Mouse (Mus musculus) heart, embryonic 13.5 days (tissue): ENCODE data around the gene Afap1. TPM values are rescaled to one million over a fixed set of nuclear protein-coding genes. Genes with fewer than 3 reads are reported as not detected.
A peak's percentile ranks its signal among the peaks of the same experiment; 100 is the strongest.

Experiments
- ATAC-seq: fragments of 200-750 bp; cut with Nextera tagmentation; 2 replicates; pipeline ENCODE4 v1.8.0; 2017; ENCODE audit warnings: moderate TSS enrichment; ENCODE audit not compliant: insufficient number of reproducible peaks, low FRiP score, low TSS enrichment; ENCODE audit errors: extremely low read depth
- H3K27ac ChIP-seq: fragments of 300-500 bp; sonication (generic); replicated peaks from 2 replicates; pipeline ENCODE4 v1.5.1; 2015; ENCODE audit warnings: moderate library complexity, mild to moderate bottlenecking, inconsistent platforms
- H3K27me3 ChIP-seq: fragments of 300-500 bp; sonication (generic); replicated peaks from 2 replicates; pipeline ENCODE4 v1.6.1; 2015; ENCODE audit warnings: mild to moderate bottlenecking, inconsistent platforms
- H3K36me3 ChIP-seq: fragments of 300-500 bp; sonication (generic); 2 replicates; pipeline ENCODE4 v1.6.1; 2015; ENCODE audit warnings: mild to moderate bottlenecking, inconsistent platforms
- H3K4me1 ChIP-seq: fragments of 300-500 bp; sonication (generic); 2 replicates; pipeline ENCODE4 v1.6.1; 2015; ENCODE audit warnings: inconsistent platforms
- H3K4me2 ChIP-seq: fragments of 300-500 bp; sonication (generic); 2 replicates; pipeline ENCODE4 v1.6.1; 2015; ENCODE audit warnings: inconsistent platforms, mild to moderate bottlenecking, moderate library complexity
- H3K4me3 ChIP-seq: fragments of 300-500 bp; sonication (generic); 2 replicates; pipeline ENCODE4 v1.5.1; 2015; ENCODE audit warnings: moderate library complexity, mild to moderate bottlenecking, inconsistent platforms
- H3K9ac ChIP-seq: fragments of 300-500 bp; sonication (generic); 2 replicates; pipeline ENCODE4 v1.6.1; 2015; ENCODE audit warnings: inconsistent platforms, mild to moderate bottlenecking, moderate library complexity
- H3K9me3 ChIP-seq: fragments of 300-500 bp; sonication (generic); 2 replicates; pipeline ENCODE4 v1.6.1; 2016; ENCODE audit warnings: inconsistent platforms
- WGBS: fragments of 180-500 bp; shearing (Covaris S2); methylation state at CpG from one replicate; pipeline ENCODE4 v1.1.7; 2015; ENCODE audit warnings: mixed read lengths; 5-methylcytosine and 5-hydroxymethylcytosine counted together
- polyA plus RNA-seq: library from polyadenylated mRNA; unstranded; fragments of >200 nt; fragmentation: Nextera tagmentation; extraction: Ambion mirVana; gene quantifications from 2 replicates; pipeline ENCODE4 v1.2.1, GENCODE M21; 2015

The Afap1 gene
- polyA plus RNA-seq, 1 experiment from 2014 or later = 26.9 TPM

GRCm38 (mm10) chr5:35898114-35898513, 5.0 kb downstream of the Afap1 start:
- Histone ChIP-seq H3K27ac (no peak overlapping the region), H3K4me1 (peaks cover 77% of the 10 kb centered on the region), H3K9ac (no peak overlapping the region), H3K4me3 (no peak overlapping the region), H3K36me3 (peaks cover 3% of the 10 kb centered on the region; the same call in 1 of the 2 replicates), H3K9me3 (no peaks in the 10 kb centered on the region), H3K4me2 (no peak overlapping the region), H3K27me3 (no peaks in the 10 kb centered on the region)
- ATAC-seq = no peak
- 60% methylated on average over 4 of the region's 4 CpGs for WGBS

GRCm38 (mm10) chr5:35898994-35899393, 5.9 kb downstream of the Afap1 start:
- no peak overlapping the region for H3K4me2 ChIP-seq
- H3K27ac ChIP-seq = 0 out of 2 replicates have a peak overlapping the region, but pooled peaks have one; percentile 45
- ATAC-seq = no peak
- no peaks in the 10 kb centered on the region for H3K27me3 ChIP-seq
- 73% methylated on average over 3 of the region's 3 CpGs for WGBS
- no peak overlapping the region for H3K4me3 ChIP-seq
- peaks cover 3% of the 10 kb centered on the region; the same call in 1 of the 2 replicates for H3K36me3 ChIP-seq
- peaks cover 86% of the 10 kb centered on the region for H3K4me1 ChIP-seq
- no peaks in the 10 kb centered on the region for H3K9me3 ChIP-seq
- H3K9ac ChIP-seq = no peak overlapping the region

GRCm38 (mm10) chr5:35900401-35901225, 7.5 kb downstream of the Afap1 start:
- Histone ChIP-seq H3K4me2 (peak overlapping the region; percentile 59), H3K36me3 (peaks cover 3% of the 10 kb centered on the region; the same call in 1 of the 2 replicates), H3K4me1 (peaks cover 90% of the 10 kb centered on the region), H3K9ac (peak overlapping the region; percentile 75), H3K4me3 (peak overlapping the region; percentile 8), H3K27ac (peak overlapping the region; percentile 89), H3K9me3 (no peaks in the 10 kb centered on the region), H3K27me3 (no peaks in the 10 kb centered on the region)
- no peak for ATAC-seq
- 8% methylated on average over 10 of the region's 10 CpGs for WGBS

GRCm38 (mm10) chr5:35901226-35901809, 8.2 kb downstream of the Afap1 start:
- Histone ChIP-seq H3K4me2 (peak overlapping the region; percentile 59), H3K4me1 (peaks cover 90% of the 10 kb centered on the region), H3K36me3 (peaks cover 3% of the 10 kb centered on the region; the same call in 1 of the 2 replicates), H3K27ac (peak overlapping the region; percentile 89), H3K9ac (peak overlapping the region; percentile 75), H3K9me3 (no peaks in the 10 kb centered on the region), H3K4me3 (peak overlapping the region; percentile 8), H3K27me3 (no peaks in the 10 kb centered on the region)
- ATAC-seq = peak; percentile 51; the same call in 1 of the 2 replicates
- WGBS = 28% methylated on average over 12 of the region's 12 CpGs

- H3K9me3 ChIP-seq = no peaks in the 10 kb centered on the region
- H3K36me3 ChIP-seq = peaks cover 3% of the 10 kb centered on the region; the same call in 1 of the 2 replicates
- H3K4me2 ChIP-seq = peak overlapping the region; percentile 45
- H3K27me3 ChIP-seq = no peaks in the 10 kb centered on the region
- WGBS = 22% methylated on average over 8 of the region's 8 CpGs
- H3K9ac ChIP-seq = peak overlapping the region; percentile 50
- ATAC-seq = no peak
- H3K27ac ChIP-seq = peak overlapping the region; percentile 79
- peaks cover 90% of the 10 kb centered on the region for H3K4me1 ChIP-seq
- no peak overlapping the region for H3K4me3 ChIP-seq
These were observed 10.3 kb downstream of the Afap1 start for GRCm38 (mm10) chr5:35903456-35903855.

GRCm38 (mm10) chr5:35905283-35905682, 12.2 kb downstream of the Afap1 start:
- Histone ChIP-seq H3K27me3 (no peaks in the 10 kb centered on the region), H3K4me2 (peak overlapping the region; percentile 18), H3K4me3 (no peak overlapping the region), H3K27ac (peak overlapping the region; percentile 79), H3K9me3 (no peaks in the 10 kb centered on the region), H3K9ac (peak overlapping the region; percentile 75), H3K4me1 (peaks cover 92% of the 10 kb centered on the region), H3K36me3 (peaks cover 8% of the 10 kb centered on the region; the same call in 1 of the 2 replicates)
- 41% methylated on average over 8 of the region's 8 CpGs for WGBS
- no peak for ATAC-seq

- Histone ChIP-seq H3K27ac (peak overlapping the region; percentile 90), H3K4me1 (peaks cover 82% of the 10 kb centered on the region), H3K9ac (peak overlapping the region; percentile 53), H3K4me2 (no peak overlapping the region), H3K9me3 (no peaks in the 10 kb centered on the region), H3K4me3 (no peak overlapping the region), H3K36me3 (peaks cover 22% of the 10 kb centered on the region), H3K27me3 (no peaks in the 10 kb centered on the region)
- 56% methylated on average over 4 of the region's 4 CpGs for whole genome bisulfite sequencing
- ATAC-seq = no peak
These were observed 14.0 kb downstream of the Afap1 start for GRCm38 (mm10) chr5:35907090-35907489.

- ATAC-seq = peak; percentile 22; the same call in 1 of the 2 replicates
- WGBS = 24% methylated on average over 15 of the region's 15 CpGs
- Histone ChIP-seq H3K4me2 (peak overlapping the region; percentile 53), H3K9ac (peak overlapping the region; percentile 70), H3K27ac (peak overlapping the region; percentile 90), H3K4me3 (no peak overlapping the region), H3K36me3 (peaks cover 27% of the 10 kb centered on the region), H3K4me1 (peaks cover 79% of the 10 kb centered on the region), H3K9me3 (no peaks in the 10 kb centered on the region), H3K27me3 (no peaks in the 10 kb centered on the region)
These were observed 14.7 kb downstream of the Afap1 start for GRCm38 (mm10) chr5:35907633-35908426.

GRCm38 (mm10) chr5:35908626-35909443, 15.7 kb downstream of the Afap1 start:
- H3K36me3 ChIP-seq = peaks cover 31% of the 10 kb centered on the region
- H3K27me3 ChIP-seq = no peaks in the 10 kb centered on the region
- peak overlapping the region; percentile 53 for H3K4me2 ChIP-seq
- 42% methylated on average over 13 of the region's 13 CpGs for WGBS
- no peaks in the 10 kb centered on the region for H3K9me3 ChIP-seq
- peak overlapping the region; percentile 70 for H3K9ac ChIP-seq
- no peak for ATAC-seq
- no peak overlapping the region for H3K4me3 ChIP-seq
- H3K27ac ChIP-seq = peak overlapping the region; percentile 90
- H3K4me1 ChIP-seq = peaks cover 73% of the 10 kb centered on the region

- ATAC-seq = no peak
- Histone ChIP-seq H3K27ac (peak overlapping the region; percentile 72), H3K27me3 (no peaks in the 10 kb centered on the region), H3K9ac (peak overlapping the region; percentile 57), H3K9me3 (no peaks in the 10 kb centered on the region), H3K4me1 (peaks cover 74% of the 10 kb centered on the region), H3K4me2 (no peak overlapping the region), H3K36me3 (peaks cover 22% of the 10 kb centered on the region), H3K4me3 (no peak overlapping the region)
- 69% methylated on average over 12 of the region's 12 CpGs for WGBS
These were observed 22.6 kb downstream of the Afap1 start for GRCm38 (mm10) chr5:35915629-35916300.
